In genomic region chr13:67269383-67270065, GRCm38 (mm10) we compare ENCODE assay signal across 8 mouse cellular contexts. TPM values are rescaled to one million over a fixed set of nuclear protein-coding genes. Genes with fewer than 3 reads are reported as not detected.
DNase-seq lines count a peak whose midpoint lies in the region; ATAC-seq and TF ChIP-seq lines count a peak whose summit lies in the region.
"Not testable (repeated sequence)": the region's sequence is repeated elsewhere in the genome, so short reads cannot be mapped to it uniquely, and the experiment has no call there.

No protein-coding gene starts in this region.

- not testable (repeated sequence) for H3K9me3 ChIP-seq in forebrain, embryonic 12.5 days; heart, embryonic 16.5 days (replicated peaks; ENCODE audit: control insufficient read depth, low read length); liver, embryonic 13.5 days (replicated peaks); midbrain, embryonic 12.5 days

- H3K4me2 ChIP-seq in forebrain, embryonic 12.5 days, result peak overlapping the region; percentile 69
- peak overlapping the region; percentile 83 for H3K4me2 ChIP-seq in heart, embryonic 16.5 days (ENCODE audit: low read depth, low read length)
- peak overlapping the region; percentile 75 for H3K4me2 ChIP-seq in liver, embryonic 13.5 days
- peak overlapping the region; percentile 74 for H3K4me2 ChIP-seq in midbrain, embryonic 12.5 days (replicated peaks)

- peak; percentile 21 for DNase-seq in CD4-positive helper T cell, adult 2 months (ENCODE audit: low read depth, low spot score)
- DNase-seq in cerebellum, adult 11-12 months, result peak; percentile 15
- not testable (repeated sequence) for DNase-seq in kidney, adult 2 months; liver, embryonic 13.5 days
- DNase-seq in spleen, adult 2 months (ENCODE audit: low read depth in 1 of 2, low spot score in 2 of 2), result peak in 1 of 2 experiments; percentile 3

- H3K4me1 ChIP-seq in forebrain, embryonic 12.5 days; heart, embryonic 16.5 days (ENCODE audit: control insufficient read depth, insufficient read depth, low read length); kidney, adult 2 months (ENCODE audit: control insufficient read depth, insufficient read depth, low read length); midbrain, embryonic 12.5 days; spleen, adult 2 months (ENCODE audit: control insufficient read depth, insufficient read depth, insufficient read length): not testable (repeated sequence)
- peaks cover 11% of the 10 kb centered on the region for H3K4me1 ChIP-seq in liver, embryonic 13.5 days (replicated peaks)

- H3K9ac ChIP-seq in forebrain, embryonic 12.5 days, result peak overlapping the region; percentile 44; the same call in 1 of the 2 replicates
- peak overlapping the region; percentile 80 for H3K9ac ChIP-seq in heart, embryonic 16.5 days (ENCODE audit: low read length)
- peak overlapping the region; percentile 75 for H3K9ac ChIP-seq in liver, embryonic 13.5 days
- peak overlapping the region; percentile 69; the same call in 1 of the 2 replicates for H3K9ac ChIP-seq in midbrain, embryonic 12.5 days (replicated peaks)

- not testable (repeated sequence) for H3K27me3 ChIP-seq in forebrain, embryonic 12.5 days; heart, embryonic 16.5 days (ENCODE audit: control insufficient read depth, insufficient read depth, low read length); kidney, adult 2 months (replicated peaks; ENCODE audit: control insufficient read depth, insufficient read depth, low read length); liver, embryonic 13.5 days; midbrain, embryonic 12.5 days; spleen, adult 2 months (ENCODE audit: control insufficient read depth, insufficient read depth, low read length)

- 45% methylated on average over 8 of the region's 9 CpGs for WGBS in forebrain, embryonic 12.5 days
- WGBS in heart, embryonic 16.5 days, result 37% methylated on average over 8 of the region's 9 CpGs
- WGBS in kidney, adult 2 months, result 32% methylated on average over 9 of the region's 9 CpGs
- 29% methylated on average over 8 of the region's 9 CpGs for WGBS in liver, embryonic 13.5 days (ENCODE audit: insufficient replicate concordance)
- 51% methylated on average over 8 of the region's 9 CpGs for WGBS in midbrain, embryonic 12.5 days
- 23% methylated on average over 9 of the region's 9 CpGs for WGBS in spleen, adult 2 months

- not testable (repeated sequence) for H3K27ac ChIP-seq in forebrain, embryonic 12.5 days; liver, embryonic 13.5 days; midbrain, embryonic 12.5 days (replicated peaks); spleen, adult 2 months (ENCODE audit: insufficient read depth, low read length)
- H3K27ac ChIP-seq in heart, embryonic 16.5 days (ENCODE audit: low read length), result peak overlapping the region; percentile 47; the same call in 1 of the 2 replicates
- peak overlapping the region; percentile 15; the same call in 1 of the 2 replicates for H3K27ac ChIP-seq in kidney, adult 2 months (ENCODE audit: insufficient read depth, low read depth, low read length)

- not testable (repeated sequence) for H3K36me3 ChIP-seq in forebrain, embryonic 12.5 days (replicated peaks); heart, embryonic 16.5 days (ENCODE audit: control insufficient read depth, insufficient read depth); kidney, adult 2 months (ENCODE audit: control insufficient read depth, insufficient read depth, low read length); liver, embryonic 13.5 days; midbrain, embryonic 12.5 days; spleen, adult 2 months (ENCODE audit: control insufficient read depth, insufficient read depth, low read length)

- peak; percentile 78 for ATAC-seq in forebrain, embryonic 12.5 days (ENCODE audit: low FRiP score)
- ATAC-seq in heart, embryonic 16.5 days (replicated peaks; ENCODE audit: extremely low read depth, insufficient read depth, low FRiP score), result peak; percentile 16; the same call in 1 of the 2 replicates
- peak; percentile 35 for ATAC-seq in liver, embryonic 13.5 days (ENCODE audit: low read depth)
- ATAC-seq in midbrain, embryonic 12.5 days (ENCODE audit: low FRiP score, low read depth), result peak; percentile 64

- peak overlapping the region; percentile 70 for H3K4me3 ChIP-seq in forebrain, embryonic 12.5 days (replicated peaks)
- peak overlapping the region; percentile 76 for H3K4me3 ChIP-seq in heart, embryonic 16.5 days (ENCODE audit: low read length)
- peak overlapping the region; percentile 99 for H3K4me3 ChIP-seq in kidney, adult 2 months (ENCODE audit: insufficient read depth, low read depth, low read length)
- H3K4me3 ChIP-seq in liver, embryonic 13.5 days (replicated peaks), result peak overlapping the region; percentile 78
- peak overlapping the region; percentile 75 for H3K4me3 ChIP-seq in midbrain, embryonic 12.5 days
- peak overlapping the region; percentile 70 for H3K4me3 ChIP-seq in spleen, adult 2 months (ENCODE audit: extremely low read depth, insufficient read depth, insufficient read length)

- not testable (repeated sequence) for TF ChIP-seq CTCF in kidney, adult 2 months (conservative IDR thresholded peaks at IDR 0.05; ENCODE audit: insufficient read depth, insufficient read length, low read depth, low read length); spleen, adult 2 months (IDR thresholded peaks at IDR 0.05; ENCODE audit: extremely low read depth, insufficient read depth, insufficient read length, insufficient replicate concordance)

- TF ChIP-seq POLR2A in kidney, adult 2 months (IDR thresholded peaks at IDR 0.05; ENCODE audit: low read depth, low read length); spleen, adult 2 months (IDR thresholded peaks at IDR 0.05; ENCODE audit: low read depth, low read length): not testable (repeated sequence)

RNA-seq across cellular contexts. Expression of gene Zfp458, which starts 8.7 kb away (rescaled TPM):
- 2.8 and 3.4 TPM in 2 replicates for polyA plus RNA-seq in forebrain, embryonic 12.5 days (2016; fragmentation: Nextera tagmentation; extraction: Ambion mirVana)
- polyA plus RNA-seq in heart, embryonic 16.5 days (2015; fragmentation: Nextera tagmentation; extraction: Ambion mirVana), result 1.2 and 1.3 TPM in 2 replicates
- 0.53 and 0.61 TPM in 2 replicates for polyA plus RNA-seq in kidney, adult 2 months (2012; rRNA removed)
- polyA plus RNA-seq in liver, embryonic 13.5 days (2015; fragmentation: Nextera tagmentation; extraction: Ambion mirVana), result 0.41 and 0.46 TPM in 2 replicates
- polyA plus RNA-seq in midbrain, embryonic 12.5 days (2016; fragmentation: Nextera tagmentation; extraction: Ambion mirVana), result 2.7 and 3.3 TPM in 2 replicates
- 0.41 TPM in 2 replicates for polyA plus RNA-seq in spleen, adult 2 months (2012; rRNA removed)

RNA-seq across cellular contexts. Expression of gene Zfp457, which starts 36.8 kb away (rescaled TPM):
- polyA plus RNA-seq in forebrain, embryonic 12.5 days (2016; fragmentation: Nextera tagmentation; extraction: Ambion mirVana), result 0.65 and 1.1 TPM in 2 replicates
- 0.94 and 1.3 TPM in 2 replicates for polyA plus RNA-seq in heart, embryonic 16.5 days (2015; fragmentation: Nextera tagmentation; extraction: Ambion mirVana)
- 2.0 and 2.1 TPM in 2 replicates for polyA plus RNA-seq in kidney, adult 2 months (2012; rRNA removed)
- polyA plus RNA-seq in liver, embryonic 13.5 days (2015; fragmentation: Nextera tagmentation; extraction: Ambion mirVana), result 0.10 and 0.14 TPM in 2 replicates
- polyA plus RNA-seq in midbrain, embryonic 12.5 days (2016; fragmentation: Nextera tagmentation; extraction: Ambion mirVana), result 0.41 and 0.71 TPM in 2 replicates
- polyA plus RNA-seq in spleen, adult 2 months (2012; rRNA removed), result 0.90 and 1.1 TPM in 2 replicates

Comparison
In these comparisons a context has a peak if more than half of its experiments do, and no peak if none do; other contexts are left out.
1. ATAC-seq: peak in every context shown above with its lines; median percentile 78 in forebrain, embryonic 12.5 days; 64 in midbrain, embryonic 12.5 days; 35 in liver, embryonic 13.5 days; 16 in heart, embryonic 16.5 days.